Mouse (Mus musculus): ENCODE measurements at regions not wholly inside any gene's neighbourhood (a gene's known extent, or its start where the extent isn't known, plus 50 kb on each side); places are given as distances from the start of the nearest gene placed in this dataset.
A peak's percentile ranks its signal among the peaks of the same experiment; 100 is the strongest.

DNA sequence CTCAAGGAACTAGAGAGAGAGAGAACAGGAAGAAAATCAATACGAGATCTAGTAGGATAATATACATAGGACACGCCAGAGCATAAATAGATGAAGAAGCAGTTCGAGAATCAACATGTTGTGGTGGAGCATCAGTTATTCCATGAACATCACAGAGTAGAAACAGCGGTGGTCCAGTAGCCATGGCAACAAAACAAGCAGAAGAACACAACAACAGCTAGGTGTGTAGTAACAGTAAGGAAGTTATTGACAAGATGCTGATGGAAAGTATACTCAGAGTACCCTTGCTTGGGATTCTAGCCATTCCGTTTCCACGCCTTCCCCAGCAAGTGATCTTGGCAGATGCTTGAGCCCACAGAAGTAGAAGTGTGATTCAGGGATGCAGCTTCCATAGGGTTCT, 317.3 kb upstream of the Klf3 start:
- Histone ChIP-seq H3K36me3 (no peaks in the 10 kb centered on the region), H3K9me3 (replicated peaks) (no peaks in the 10 kb centered on the region), H3K27ac (no peak overlapping the region), H3K4me3 (replicated peaks) (no peak overlapping the region), H3K4me2 (no peak overlapping the region), H3K27me3 (no peaks in the 10 kb centered on the region), H3K4me1 (no peaks in the 10 kb centered on the region), H3K9ac (no peak overlapping the region)
- no peak for ATAC-seq (replicated peaks; ENCODE audit: low FRiP score)
- WGBS = 95% methylated on average over 6 of the region's 6 CpGs

DNA sequence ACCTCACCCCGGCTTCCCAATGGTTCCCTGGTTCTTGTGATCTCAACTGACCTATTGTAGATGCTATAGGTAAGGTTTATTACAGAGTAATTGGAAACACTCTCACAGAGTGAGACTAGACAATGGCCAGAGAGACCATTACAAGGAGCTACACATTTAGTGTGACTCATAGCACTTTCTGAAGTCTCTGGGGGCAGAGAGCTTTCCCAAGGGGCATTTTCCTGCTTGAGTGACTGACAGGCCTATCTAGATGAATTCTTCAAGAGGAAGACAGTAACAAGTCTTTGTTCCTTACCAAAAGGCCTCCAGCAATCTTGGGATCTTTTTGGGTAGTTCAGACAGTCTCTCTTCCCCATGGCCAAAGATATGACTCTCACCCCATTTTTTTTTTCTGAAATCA, 316.4 kb upstream of the Klf3 start:
- 94% methylated on average over 1 of the region's 1 CpGs for WGBS
- no peak overlapping the region for H3K4me3 ChIP-seq (replicated peaks)
- no peak overlapping the region for H3K27ac ChIP-seq
- H3K36me3 ChIP-seq = no peaks in the 10 kb centered on the region
- H3K4me1 ChIP-seq = no peaks in the 10 kb centered on the region
- H3K4me2 ChIP-seq = no peak overlapping the region
- no peak for ATAC-seq (replicated peaks; ENCODE audit: low FRiP score)
- no peak overlapping the region for H3K9ac ChIP-seq
- no peaks in the 10 kb centered on the region for H3K27me3 ChIP-seq
- H3K9me3 ChIP-seq (replicated peaks) = no peaks in the 10 kb centered on the region

DNA sequence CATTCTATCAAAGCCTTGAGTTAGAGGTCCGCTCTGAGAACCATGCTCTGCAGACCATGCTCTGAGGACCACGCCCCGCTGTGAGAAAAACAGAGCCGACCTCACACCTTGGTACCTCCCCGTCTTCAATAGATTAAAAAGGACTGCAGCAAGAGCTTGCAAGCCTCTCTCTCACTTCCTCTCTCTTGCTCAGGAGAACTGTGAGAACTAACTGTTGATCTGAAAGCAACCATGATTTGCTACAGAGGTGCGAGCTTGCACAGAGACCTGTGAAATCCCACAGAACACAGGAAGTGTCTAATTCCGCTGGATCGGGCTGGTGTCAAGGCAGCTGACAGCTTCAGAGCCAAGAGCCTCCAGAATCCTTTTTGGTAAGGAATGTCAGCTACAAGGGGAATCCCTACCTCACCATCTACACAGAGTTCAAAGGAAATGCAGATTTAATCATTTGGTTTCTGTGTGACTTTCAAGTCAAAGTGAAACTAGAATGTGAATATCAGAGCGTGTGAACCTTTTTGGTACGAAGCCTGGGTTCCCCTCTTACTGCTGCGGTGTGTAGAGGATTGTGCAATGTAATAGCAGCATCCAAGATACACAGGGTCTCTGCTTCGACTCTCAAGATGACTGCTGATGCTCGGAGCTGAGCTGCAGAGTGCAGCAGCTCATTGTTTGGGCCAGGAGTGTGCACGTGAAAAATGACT, 315.3 kb upstream of the Klf3 start:
- no peak overlapping the region for H3K4me3 ChIP-seq (replicated peaks)
- H3K9ac ChIP-seq = no peak overlapping the region
- 61% methylated on average over 14 of the region's 14 CpGs for WGBS

DNA sequence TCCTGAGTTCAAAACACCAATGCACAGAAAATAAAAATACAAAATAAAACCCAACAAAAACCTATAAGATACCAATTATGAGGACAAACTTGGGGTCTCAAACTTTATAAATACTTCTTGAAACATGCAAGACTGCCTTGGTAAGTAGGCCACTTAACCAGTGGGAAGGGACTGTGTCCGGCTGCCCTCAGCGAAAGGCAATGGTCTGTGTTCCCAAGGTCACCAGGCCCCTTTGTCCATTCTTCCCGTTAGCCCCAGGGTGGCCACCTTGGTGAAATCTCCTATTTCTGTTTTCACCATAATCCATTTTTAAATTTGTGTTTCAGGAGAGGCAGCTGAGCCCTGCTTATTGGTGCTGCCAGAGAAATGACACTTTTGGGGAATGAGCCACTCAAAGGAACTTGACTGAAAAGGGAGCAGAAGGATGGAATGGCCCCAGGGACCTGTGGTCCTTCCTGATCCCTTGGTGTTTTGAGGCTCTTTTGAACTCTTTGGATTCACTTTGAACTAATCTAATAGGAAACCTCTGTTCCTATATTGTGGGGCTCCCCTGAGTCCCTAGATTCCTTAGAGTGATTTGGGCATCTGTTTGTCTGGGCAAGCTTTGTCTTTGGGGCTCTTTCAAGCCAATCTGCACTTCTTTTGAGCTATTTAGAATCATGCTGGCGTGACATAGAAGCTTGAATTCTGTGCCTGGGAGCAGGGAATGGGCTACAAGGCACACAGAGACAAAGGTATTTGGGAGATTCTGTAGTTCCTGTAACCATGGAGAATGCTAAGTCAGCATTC, 313.3 kb upstream of the Klf3 start:
- Histone ChIP-seq H3K27me3 (no peaks in the 10 kb centered on the region), H3K9me3 (replicated peaks) (no peaks in the 10 kb centered on the region), H3K9ac (no peak overlapping the region), H3K4me2 (no peak overlapping the region), H3K4me1 (no peaks in the 10 kb centered on the region), H3K4me3 (replicated peaks) (no peak overlapping the region), H3K27ac (no peak overlapping the region), H3K36me3 (no peaks in the 10 kb centered on the region)
- no peak for ATAC-seq (replicated peaks; ENCODE audit: low FRiP score)
- 85% methylated on average over 4 of the region's 4 CpGs for WGBS

More for the DNA sequence above, 315.3 kb upstream of the Klf3 start:
- Histone ChIP-seq H3K4me1 (no peaks in the 10 kb centered on the region), H3K27me3 (no peaks in the 10 kb centered on the region), H3K4me2 (peak overlapping the region; percentile 10; the same call in 1 of the 2 replicates), H3K36me3 (no peaks in the 10 kb centered on the region), H3K9me3 (replicated peaks) (no peaks in the 10 kb centered on the region), H3K27ac (no peak overlapping the region)
- no peak for ATAC-seq (replicated peaks; ENCODE audit: low FRiP score)

- H3K4me1 ChIP-seq = no peaks in the 10 kb centered on the region
- H3K9ac ChIP-seq = no peak overlapping the region
- WGBS = 64% methylated on average over 5 of the region's 5 CpGs
- no peak overlapping the region for H3K27ac ChIP-seq
- no peak overlapping the region for H3K4me2 ChIP-seq
- no peaks in the 10 kb centered on the region for H3K9me3 ChIP-seq (replicated peaks)
- no peaks in the 10 kb centered on the region for H3K36me3 ChIP-seq
- no peak overlapping the region for H3K4me3 ChIP-seq (replicated peaks)
- H3K27me3 ChIP-seq = no peaks in the 10 kb centered on the region
- no peak for ATAC-seq (replicated peaks; ENCODE audit: low FRiP score)
Measured at GRCm38 (mm10) chr5:64490445-64490950, 312.7 kb upstream of the Klf3 start.

DNA sequence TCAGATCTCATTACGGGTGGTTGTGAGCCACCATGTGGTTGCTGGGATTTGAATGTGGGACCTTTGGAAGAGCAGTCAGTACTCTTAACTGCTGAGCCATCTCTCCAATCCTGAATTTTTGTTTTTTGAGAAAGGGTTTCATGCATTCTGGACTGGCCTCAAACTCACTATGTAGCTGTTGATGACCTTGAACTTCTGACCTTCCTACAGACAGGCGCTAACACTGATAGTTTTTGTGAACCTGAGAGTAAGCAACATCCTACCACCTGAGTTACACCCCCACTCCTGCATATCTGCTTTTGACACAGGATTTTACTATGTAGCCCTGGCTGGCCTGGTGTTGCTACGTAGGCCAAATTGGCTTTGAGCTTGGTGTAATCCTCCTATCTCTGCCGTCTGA, 308.8 kb upstream of the Klf3 start:
- ATAC-seq (replicated peaks; ENCODE audit: low FRiP score) = no peak
- 93% methylated on average over 4 of the region's 4 CpGs for whole genome bisulfite sequencing
- no peak overlapping the region for H3K27ac ChIP-seq

GRCm38 (mm10) chr5:64496853-64497252, 306.3 kb upstream of the Klf3 start:
- ATAC-seq (replicated peaks; ENCODE audit: low FRiP score) = no peak
- H3K27ac ChIP-seq = no peak overlapping the region
- no peaks in the 10 kb centered on the region for H3K36me3 ChIP-seq
- H3K4me3 ChIP-seq (replicated peaks) = no peak overlapping the region
- no peaks in the 10 kb centered on the region for H3K27me3 ChIP-seq
- peaks cover 11% of the 10 kb centered on the region for H3K4me1 ChIP-seq
- H3K9ac ChIP-seq = no peak overlapping the region
- no peak overlapping the region for H3K4me2 ChIP-seq
- H3K9me3 ChIP-seq (replicated peaks) = no peaks in the 10 kb centered on the region
- 87% methylated on average over 4 of the region's 4 CpGs for WGBS

More for the DNA sequence above, 308.8 kb upstream of the Klf3 start:
- Histone ChIP-seq H3K36me3 (no peaks in the 10 kb centered on the region), H3K9ac (no peak overlapping the region), H3K4me2 (no peak overlapping the region), H3K4me3 (replicated peaks) (no peak overlapping the region), H3K9me3 (replicated peaks) (no peaks in the 10 kb centered on the region), H3K27me3 (no peaks in the 10 kb centered on the region), H3K4me1 (no peaks in the 10 kb centered on the region)

DNA sequence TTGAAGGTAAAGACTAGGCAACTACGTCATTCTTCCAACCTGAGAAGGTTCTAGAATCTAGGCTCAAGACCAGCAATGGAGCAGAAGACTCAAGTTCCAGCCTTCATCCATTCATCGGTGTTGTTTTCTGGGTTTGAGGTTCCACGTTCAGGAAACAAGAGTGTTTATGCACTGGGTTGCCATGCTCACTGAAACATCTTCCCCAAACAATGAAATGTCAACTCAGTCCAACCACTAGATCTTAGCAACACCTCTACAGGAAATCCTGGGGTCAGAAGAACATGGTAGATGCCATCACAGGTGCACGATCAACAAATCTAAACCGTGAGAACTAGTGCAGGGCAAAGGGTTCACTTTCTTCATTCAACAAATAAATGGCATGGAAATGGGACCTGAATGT, 304.8 kb upstream of the Klf3 start:
- whole genome bisulfite sequencing = 93% methylated on average over 5 of the region's 5 CpGs
- no peaks in the 10 kb centered on the region for H3K36me3 ChIP-seq
- no peak overlapping the region for H3K4me2 ChIP-seq

DNA sequence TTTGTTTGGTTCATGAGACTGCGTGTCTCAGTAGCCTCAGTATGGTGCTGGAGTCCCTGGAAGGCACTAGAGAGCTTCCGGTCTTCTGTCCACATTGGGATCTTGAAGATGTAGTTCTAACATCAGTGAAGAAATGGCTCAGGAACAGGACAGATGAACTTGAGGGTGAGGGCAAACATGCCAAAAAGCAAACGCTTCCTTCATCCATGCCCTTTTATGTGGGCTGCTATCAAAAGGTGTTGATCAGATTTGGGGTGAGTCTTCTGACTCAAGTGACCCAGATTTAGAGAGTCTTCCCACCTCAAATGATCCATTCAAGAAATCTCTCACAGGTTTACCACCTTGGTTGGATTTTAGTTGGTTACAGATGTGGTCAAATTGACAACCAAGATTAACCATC, 304.1 kb upstream of the Klf3 start:
- H3K9me3 ChIP-seq (replicated peaks) = no peaks in the 10 kb centered on the region
- peaks cover 18% of the 10 kb centered on the region for H3K4me1 ChIP-seq
- H3K4me3 ChIP-seq (replicated peaks) = no peak overlapping the region
- H3K27ac ChIP-seq = no peak overlapping the region
- no peak overlapping the region for H3K9ac ChIP-seq
- no peaks in the 10 kb centered on the region for H3K27me3 ChIP-seq
- WGBS = 94% methylated on average over 3 of the region's 3 CpGs
- no peak for ATAC-seq (replicated peaks; ENCODE audit: low FRiP score)
- H3K36me3 ChIP-seq = no peaks in the 10 kb centered on the region
- no peak overlapping the region for H3K4me2 ChIP-seq

More for the DNA sequence above, 304.8 kb upstream of the Klf3 start:
- Histone ChIP-seq H3K4me3 (replicated peaks) (no peak overlapping the region), H3K9ac (no peak overlapping the region), H3K9me3 (replicated peaks) (no peaks in the 10 kb centered on the region), H3K27ac (no peak overlapping the region), H3K27me3 (no peaks in the 10 kb centered on the region), H3K4me1 (peaks cover 14% of the 10 kb centered on the region)
- ATAC-seq (replicated peaks; ENCODE audit: low FRiP score) = no peak

DNA sequence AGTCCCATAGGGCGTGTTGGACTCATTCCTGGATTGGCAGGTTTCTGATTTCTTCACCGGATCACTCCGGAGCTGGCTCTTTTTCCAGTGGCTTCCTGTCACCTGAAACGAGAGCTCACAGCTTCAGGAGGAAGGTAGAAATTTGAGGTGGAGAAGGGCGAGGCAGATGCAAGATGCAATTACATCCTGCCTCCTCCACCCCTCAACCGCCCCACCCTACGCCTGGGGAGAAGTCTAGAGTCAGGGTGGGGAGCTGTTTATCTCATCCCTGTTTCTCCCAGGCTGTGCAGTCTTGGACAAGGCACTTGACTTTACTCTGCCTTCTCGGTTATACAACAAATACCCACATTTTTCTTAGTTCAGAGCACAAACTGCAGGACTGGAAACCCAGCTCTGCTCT, 302.8 kb upstream of the Klf3 start:
- no peak for ATAC-seq (replicated peaks; ENCODE audit: low FRiP score)
- 62% methylated on average over 8 of the region's 8 CpGs for WGBS
- Histone ChIP-seq H3K4me2 (no peak overlapping the region), H3K27me3 (no peaks in the 10 kb centered on the region), H3K36me3 (no peaks in the 10 kb centered on the region), H3K4me1 (peaks cover 30% of the 10 kb centered on the region), H3K27ac (no peak overlapping the region), H3K9me3 (replicated peaks) (no peaks in the 10 kb centered on the region), H3K9ac (no peak overlapping the region), H3K4me3 (replicated peaks) (no peak overlapping the region)

GRCm38 (mm10) chr5:64500866-64501265, 302.3 kb upstream of the Klf3 start:
- Histone ChIP-seq H3K4me1 (peaks cover 34% of the 10 kb centered on the region), H3K27me3 (no peaks in the 10 kb centered on the region), H3K27ac (no peak overlapping the region), H3K9ac (no peak overlapping the region), H3K9me3 (replicated peaks) (no peaks in the 10 kb centered on the region), H3K4me3 (replicated peaks) (no peak overlapping the region), H3K4me2 (no peak overlapping the region), H3K36me3 (no peaks in the 10 kb centered on the region)
- WGBS = 74% methylated on average over 4 of the region's 4 CpGs
- no peak for ATAC-seq (replicated peaks; ENCODE audit: low FRiP score)

- no peak for ATAC-seq (replicated peaks; ENCODE audit: low FRiP score)
- Histone ChIP-seq H3K27me3 (no peaks in the 10 kb centered on the region), H3K9me3 (replicated peaks) (no peaks in the 10 kb centered on the region), H3K4me3 (replicated peaks) (no peak overlapping the region), H3K4me1 (peaks cover 43% of the 10 kb centered on the region), H3K36me3 (no peaks in the 10 kb centered on the region), H3K27ac (no peak overlapping the region), H3K9ac (no peak overlapping the region), H3K4me2 (no peak overlapping the region)
- WGBS = 79% methylated on average over 5 of the region's 5 CpGs
Measured at GRCm38 (mm10) chr5:64501746-64502145, 301.4 kb upstream of the Klf3 start.
